Mouse (Mus musculus) G1E-ER4 (cell line): ENCODE results near the gene Slmap. TPM values are rescaled to one million over a fixed set of nuclear protein-coding genes. Genes with fewer than 3 reads are reported as not detected.

Source experiments
- GATA1 ChIP-seq: IDR thresholded peaks from one replicate; pipeline ENCODE4 v1.8.0; 2012; ENCODE audit warnings: low read length, inconsistent platforms
- polyA plus RNA-seq: library from polyadenylated mRNA; stranded (reverse); fragments of >175 nt; gene quantifications from 2 replicates; pipeline ENCODE4 v1.2.3, GENCODE M21; 2012

Gene Slmap
- polyA plus RNA-seq, 1 experiment: 67.3 TPM

DNA sequence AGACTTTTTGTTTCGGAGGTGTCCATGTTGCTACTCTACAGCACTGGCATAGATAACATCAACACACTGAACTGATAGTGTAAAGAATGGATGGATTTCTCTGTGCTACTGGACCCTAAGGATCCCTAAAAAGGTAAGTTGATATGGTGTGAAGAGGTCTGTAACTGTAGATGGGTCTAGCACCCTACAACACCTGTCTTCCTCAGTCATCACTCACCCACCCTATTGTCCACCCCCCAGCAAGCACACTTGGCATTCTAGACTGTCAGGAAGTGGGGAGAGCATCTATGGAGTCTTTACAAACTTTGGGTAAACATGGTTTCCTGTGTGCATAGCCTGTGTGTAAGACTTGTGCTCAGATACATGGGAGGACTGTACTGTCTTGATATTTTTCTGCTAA is 7.4 kb upstream of the Slmap start:
- no peak for TF ChIP-seq GATA1

GRCm38 (mm10) chr14:26540577-26540976 is 5.8 kb upstream of the Slmap start:
- TF ChIP-seq GATA1: no peak

- no peak for TF ChIP-seq GATA1
These were observed 4.5 kb upstream of the Slmap start for GRCm38 (mm10) chr14:26539241-26539640.

DNA sequence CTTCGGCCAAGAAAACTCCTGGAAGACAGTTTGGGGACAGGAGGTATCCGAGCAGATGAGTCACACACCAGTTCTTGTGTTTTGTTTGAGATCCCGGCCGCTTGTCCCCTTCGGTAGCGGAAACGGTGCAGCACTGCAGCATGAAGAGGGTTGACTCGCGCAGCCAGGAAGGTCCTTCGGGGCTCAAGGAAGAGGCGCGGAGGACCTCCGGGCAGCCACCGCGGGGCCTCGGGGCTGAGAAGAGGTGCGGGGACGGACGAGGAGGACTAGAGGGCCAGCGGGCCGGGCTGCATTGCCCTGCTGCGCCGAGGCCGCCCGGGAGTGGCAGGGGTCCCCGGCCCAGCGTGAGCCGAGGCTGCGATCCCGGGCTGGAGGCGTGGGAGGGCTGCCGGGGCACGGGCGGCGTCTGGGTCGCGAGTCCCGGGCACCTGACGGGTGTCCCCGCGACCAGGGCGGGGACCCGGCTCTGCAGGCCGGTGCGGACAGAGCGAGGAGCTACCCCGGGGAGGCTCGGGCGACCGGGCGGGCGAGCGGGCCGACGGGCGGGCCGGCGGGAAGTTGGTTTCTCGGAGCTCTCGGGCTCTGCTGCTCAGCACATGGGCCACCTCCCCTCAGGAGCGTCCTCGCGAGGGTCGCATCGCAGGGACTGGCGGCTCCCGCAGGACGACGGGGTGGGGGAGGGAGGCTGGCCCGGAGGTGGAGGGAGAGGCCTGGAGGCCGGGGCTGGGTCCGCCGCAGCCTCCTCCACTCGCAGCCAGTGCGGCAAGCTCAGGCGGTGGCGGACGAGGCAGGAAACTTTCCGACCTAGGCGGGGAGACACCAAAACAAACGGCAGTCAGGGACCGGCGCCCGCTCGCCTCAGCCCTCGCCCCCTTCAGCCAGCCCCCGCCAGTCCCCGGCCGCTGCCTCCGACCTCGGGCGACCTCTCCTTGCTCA is 642 bp downstream of the Slmap start:
- TF ChIP-seq GATA1: no peak

DNA sequence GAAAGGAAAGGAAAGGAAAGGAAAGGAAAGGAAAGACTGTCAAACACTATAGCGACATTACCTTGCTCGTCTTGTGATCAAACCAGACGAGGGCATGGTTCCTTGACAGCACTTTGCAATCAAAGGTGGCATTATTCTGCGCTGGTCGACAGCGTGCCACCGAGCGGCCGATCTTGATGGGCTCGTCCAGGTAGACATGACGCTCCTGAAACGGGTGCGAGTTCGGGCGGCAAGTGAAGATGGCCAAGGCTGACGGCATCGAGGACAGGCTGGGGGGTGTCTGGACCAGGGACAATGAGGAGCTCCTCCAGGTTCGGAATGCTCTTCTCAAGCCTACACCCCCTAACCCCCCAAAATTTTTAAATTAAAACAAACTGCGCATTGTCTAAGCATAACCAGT is 1.5 kb downstream of the Slmap start:
- no peak for TF ChIP-seq GATA1

DNA sequence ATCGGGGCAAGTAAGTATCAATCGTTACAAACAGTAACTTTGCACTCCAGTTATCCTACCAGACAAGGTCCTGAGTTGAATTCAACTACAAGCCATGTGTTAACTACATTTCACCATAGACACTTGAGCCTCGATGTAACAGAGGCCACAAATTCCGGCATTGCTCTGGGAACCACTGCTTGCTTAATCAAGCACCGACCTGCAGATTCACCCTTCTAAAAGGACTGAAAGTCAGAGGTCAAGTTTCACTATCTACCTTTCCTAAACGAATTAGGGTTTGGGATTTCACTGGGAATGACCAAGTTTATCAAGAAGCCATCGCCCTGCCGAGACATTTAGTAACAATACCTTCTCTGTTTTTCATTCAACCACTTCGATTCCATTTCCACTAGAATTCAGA is 2.0 kb downstream of the Slmap start:
- no peak for TF ChIP-seq GATA1

DNA sequence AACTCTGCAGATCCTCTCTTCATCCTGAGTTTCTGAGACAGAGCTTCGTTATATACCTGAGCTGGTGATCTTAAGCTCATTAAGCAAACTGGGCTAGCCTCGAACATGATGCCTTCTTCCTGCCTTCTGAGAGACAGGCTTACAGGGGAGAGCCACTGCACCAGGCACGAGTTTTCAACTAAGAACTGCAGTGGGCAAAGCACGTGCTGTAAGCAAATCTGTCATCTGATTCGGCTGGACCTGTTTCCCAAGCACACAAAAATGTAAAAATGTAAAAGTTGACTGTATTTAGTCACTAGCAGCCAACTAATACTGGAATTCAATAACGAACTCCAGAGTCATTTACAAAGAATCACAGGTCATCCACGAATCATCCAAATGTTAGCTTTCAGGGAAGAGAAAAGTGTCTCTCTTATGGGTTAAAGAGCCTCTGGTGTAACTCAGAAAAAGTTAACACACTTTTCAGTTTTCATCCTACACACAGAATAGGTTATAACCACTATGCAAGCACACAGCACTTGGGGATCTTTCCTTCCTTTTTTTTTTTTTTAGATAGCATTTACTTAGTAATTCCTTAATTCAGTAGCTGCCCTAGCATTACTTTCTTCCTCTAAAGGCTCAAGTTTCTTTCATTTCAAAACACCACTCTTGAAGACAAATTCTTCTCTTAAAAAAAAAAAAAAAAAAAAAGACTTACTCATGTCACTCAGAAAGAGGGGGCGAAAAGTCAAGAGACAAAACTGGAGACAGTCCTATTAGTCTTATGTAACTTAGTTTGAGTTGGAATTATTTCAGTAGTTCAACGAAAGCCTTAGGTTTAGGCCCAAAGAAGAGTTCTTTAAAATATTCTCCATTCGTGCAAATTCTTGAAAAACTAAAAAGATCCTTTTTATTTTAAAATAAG is 3.1 kb downstream of the Slmap start:
- no peak for TF ChIP-seq GATA1

DNA sequence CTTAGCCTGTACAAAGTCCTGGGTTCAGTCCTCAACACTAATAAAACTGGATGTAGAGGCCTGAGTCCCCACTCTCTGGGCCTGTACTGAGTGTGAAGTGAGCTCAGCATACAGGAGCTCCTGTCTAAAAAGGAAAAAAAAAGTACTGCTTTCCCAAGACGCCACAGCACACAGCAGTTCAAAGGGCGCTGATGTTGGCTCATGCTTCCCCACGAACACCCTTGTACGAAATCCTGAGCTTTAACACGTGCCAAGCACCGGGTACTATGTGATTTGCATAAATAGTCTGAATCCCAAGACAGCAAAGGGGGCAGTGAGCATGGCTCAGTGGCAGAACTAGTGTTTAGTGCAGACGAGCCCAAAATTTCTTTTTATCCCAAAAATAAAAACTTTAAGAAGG is 4.4 kb downstream of the Slmap start:
- no peak for TF ChIP-seq GATA1

GRCm38 (mm10) chr14:26528296-26528695 is 6.4 kb downstream of the Slmap start:
- no peak for TF ChIP-seq GATA1

DNA sequence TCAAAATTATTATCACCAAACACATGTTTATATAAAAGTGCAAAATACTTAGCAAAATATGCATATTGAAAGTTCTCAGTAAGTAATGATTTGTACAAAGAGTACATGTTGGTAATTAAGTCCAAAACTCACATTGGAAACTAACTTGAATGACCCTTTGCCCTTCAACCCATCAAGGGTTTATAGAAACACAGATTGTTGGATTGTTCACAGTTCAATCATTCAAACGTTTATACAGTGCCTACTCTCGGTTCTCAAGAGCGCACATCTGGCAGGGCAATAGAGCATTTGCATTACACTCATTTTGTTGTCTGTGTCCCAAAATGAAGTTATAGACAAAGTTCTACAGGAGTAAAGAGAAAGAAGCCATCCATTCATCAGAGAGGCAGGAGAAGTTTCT is 8.8 kb downstream of the Slmap start:
- TF ChIP-seq GATA1: no peak

DNA sequence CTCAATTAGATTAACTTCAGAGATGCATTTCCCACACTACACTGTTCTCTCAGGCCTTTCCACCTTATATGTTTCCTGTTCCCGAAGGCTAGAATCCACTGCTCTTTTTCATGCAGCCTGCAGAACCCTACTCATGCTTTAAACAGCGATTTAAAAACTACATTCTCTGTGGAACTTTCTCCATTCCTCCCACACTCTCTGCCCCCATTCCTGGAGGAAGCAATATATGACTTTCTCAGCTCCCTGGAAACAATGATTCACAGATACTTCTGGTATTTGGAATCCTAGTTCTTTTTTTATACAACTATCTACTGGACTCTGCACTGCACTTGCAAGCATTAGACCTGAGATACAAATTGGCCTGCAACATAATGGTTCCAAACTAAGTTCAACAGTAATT is 11.6 kb downstream of the Slmap start:
- TF ChIP-seq GATA1: no peak

GRCm38 (mm10) chr14:26519831-26520230 is 14.9 kb downstream of the Slmap start:
- no peak for TF ChIP-seq GATA1

- no peak for TF ChIP-seq GATA1
These were observed 16.9 kb downstream of the Slmap start for GRCm38 (mm10) chr14:26517843-26518242.

- no peak for TF ChIP-seq GATA1
These were observed 18.9 kb downstream of the Slmap start for GRCm38 (mm10) chr14:26515802-26516201.

GRCm38 (mm10) chr14:26510545-26510944 is 24.2 kb downstream of the Slmap start:
- no peak for TF ChIP-seq GATA1

GRCm38 (mm10) chr14:26508150-26508549 is 26.6 kb downstream of the Slmap start:
- no peak for TF ChIP-seq GATA1
